Comparison of ENCODE assay signal across 9 mouse cellular contexts in the genomic region with DNA sequence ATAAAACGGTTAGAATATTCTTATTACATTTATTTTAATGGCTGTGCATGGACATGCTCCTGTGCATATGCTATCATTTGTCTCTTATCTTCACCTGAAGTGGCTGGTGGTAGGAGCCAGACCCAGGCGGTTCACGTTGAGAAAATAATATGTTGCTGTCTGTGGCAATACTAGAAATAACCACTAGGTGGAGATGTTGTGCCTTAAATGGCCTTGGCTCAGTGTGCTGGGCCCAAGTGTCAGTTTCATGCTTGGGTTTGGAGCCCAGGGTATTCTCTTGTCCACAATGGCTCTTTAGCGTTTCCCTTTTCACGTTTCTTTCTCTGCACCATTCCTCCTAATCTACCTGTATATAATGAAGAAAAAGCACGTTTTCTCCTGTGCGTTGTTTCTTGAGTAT.
A peak's percentile ranks its signal among the peaks of the same experiment; 100 is the strongest.
DNase-seq lines count a peak whose midpoint lies in the region; ATAC-seq and TF ChIP-seq lines count a peak whose summit lies in the region.
"Had no signal": no experiment of that assay in that cellular context is flagged by ENCODE, and none has a peak within 500 bp of the region (broad histone marks: within the 10 kb centered on the region; RNA-seq: fewer than 3 reads in every experiment).

No protein-coding gene starts in this region.

- H3K4me2 ChIP-seq in forebrain, embryonic 11.5 days (ENCODE audit: low read depth, low read length, severe bottlenecking): no peak overlapping the region
- H3K4me2 ChIP-seq in limb, embryonic 11.5 days (ENCODE audit: low read depth, severe bottlenecking): no peak overlapping the region
- no peak overlapping the region for H3K4me2 ChIP-seq in midbrain, embryonic 16.5 days (ENCODE audit: low read length)
- H3K4me2 ChIP-seq: heart, embryonic 13.5 days had no signal

- H3K4me3 ChIP-seq in thymus, adult 2 months (ENCODE audit: control insufficient read depth, insufficient read depth, low read length): no peak overlapping the region
- H3K4me3 ChIP-seq in forebrain, embryonic 11.5 days (ENCODE audit: low read depth, low read length): no peak overlapping the region
- H3K4me3 ChIP-seq in limb, embryonic 11.5 days (ENCODE audit: low read depth, low read length): no peak overlapping the region
- H3K4me3 ChIP-seq in midbrain, embryonic 16.5 days (ENCODE audit: low read depth, low read length): no peak overlapping the region
- H3K4me3 ChIP-seq: heart, embryonic 13.5 days had no signal

- H3K9ac ChIP-seq in forebrain, embryonic 11.5 days (ENCODE audit: low read length): no peak overlapping the region
- H3K9ac ChIP-seq in limb, embryonic 11.5 days (ENCODE audit: low read length): no peak overlapping the region
- H3K9ac ChIP-seq in midbrain, embryonic 16.5 days (ENCODE audit: low read depth, low read length): no peak overlapping the region
- H3K9ac ChIP-seq: heart, embryonic 13.5 days had no signal

- no peak for TF ChIP-seq CTCF in thymus, adult 2 months (IDR thresholded peaks at IDR 0.05; ENCODE audit: borderline replicate concordance, control insufficient read depth, extremely low read depth, insufficient read depth, low read length, poor library complexity)

- no peak overlapping the region for H3K27ac ChIP-seq in thymus, adult 2 months (ENCODE audit: control insufficient read depth, insufficient read depth, low read length)
- H3K27ac ChIP-seq in forebrain, embryonic 11.5 days (ENCODE audit: low read depth, low read length): no peak overlapping the region
- no peak overlapping the region for H3K27ac ChIP-seq in limb, embryonic 11.5 days (replicated peaks; ENCODE audit: low read depth, low read length)
- H3K27ac ChIP-seq in midbrain, embryonic 16.5 days (ENCODE audit: low read length): no peak overlapping the region
- H3K27ac ChIP-seq: heart, embryonic 13.5 days had no signal

- DNase-seq in thymus, adult 2 months: peak; percentile 73
- no peak for DNase-seq in thymus, adult 18-20 months
- peak; percentile 60 for DNase-seq in c-Kit-positive CD71-positive TER-119-negative erythroid progenitor cells, embryonic 14.5 days (ENCODE audit: low read depth)
- no peak for DNase-seq in forebrain, embryonic 11.5 days (ENCODE audit: low spot score)
- peak; percentile 97 for DNase-seq in hindlimb bud, embryonic 11.5 days (ENCODE audit: extremely low spot score, low read depth, low spot score)
- DNase-seq in limb, embryonic 11.5 days (ENCODE audit: low spot score): peak; percentile 77
- peak; percentile 51 for DNase-seq in yolk sac, embryonic 10.5 days (ENCODE audit: low spot score)

- H3K9me3 ChIP-seq in forebrain, embryonic 11.5 days (ENCODE audit: control insufficient read depth, low read length): no peaks in the 10 kb centered on the region
- H3K9me3 ChIP-seq in limb, embryonic 11.5 days (ENCODE audit: control insufficient read depth, low read length): no peaks in the 10 kb centered on the region
- no peaks in the 10 kb centered on the region for H3K9me3 ChIP-seq in midbrain, embryonic 16.5 days (replicated peaks; ENCODE audit: control insufficient read depth, low read length, poor library complexity, severe bottlenecking)
- H3K9me3 ChIP-seq: heart, embryonic 13.5 days had no signal

- H3K36me3 ChIP-seq in thymus, adult 2 months (ENCODE audit: control insufficient read depth, insufficient read depth, low read length): no peaks in the 10 kb centered on the region
- no peaks in the 10 kb centered on the region for H3K36me3 ChIP-seq in forebrain, embryonic 11.5 days (ENCODE audit: control insufficient read depth, insufficient read depth, low read length)
- no peaks in the 10 kb centered on the region for H3K36me3 ChIP-seq in limb, embryonic 11.5 days (ENCODE audit: control insufficient read depth, insufficient read depth, low read length)
- no peaks in the 10 kb centered on the region for H3K36me3 ChIP-seq in midbrain, embryonic 16.5 days (ENCODE audit: control insufficient read depth, insufficient read depth, low read length)

- peak; percentile 67 for ATAC-seq in forebrain, embryonic 11.5 days (replicated peaks; ENCODE audit: low FRiP score)
- ATAC-seq in limb, embryonic 11.5 days (ENCODE audit: insufficient number of reproducible peaks, low FRiP score, low TSS enrichment, low read depth): no peak
- peak; percentile 63 for ATAC-seq in midbrain, embryonic 16.5 days

- TF ChIP-seq POLR2A in thymus, adult 2 months (IDR thresholded peaks at IDR 0.05; ENCODE audit: control insufficient read depth, extremely low read depth, insufficient read depth, low read length, poor library complexity): no peak

- H3K4me1 ChIP-seq in thymus, adult 2 months (replicated peaks; ENCODE audit: control insufficient read depth, insufficient read depth, low read length): no peaks in the 10 kb centered on the region
- no peaks in the 10 kb centered on the region for H3K4me1 ChIP-seq in forebrain, embryonic 11.5 days (replicated peaks; ENCODE audit: control insufficient read depth, insufficient read depth, low read length)
- peaks cover 24% of the 10 kb centered on the region for H3K4me1 ChIP-seq in limb, embryonic 11.5 days (ENCODE audit: control insufficient read depth, insufficient read depth, low read length)
- no peaks in the 10 kb centered on the region for H3K4me1 ChIP-seq in midbrain, embryonic 16.5 days (ENCODE audit: control insufficient read depth, insufficient read depth, low read length)
- H3K4me1 ChIP-seq: heart, embryonic 13.5 days had no signal

- 26% methylated on average over 7 of the region's 7 CpGs for WGBS in thymus, adult 2 months
- WGBS in forebrain, embryonic 11.5 days: 15% methylated on average over 7 of the region's 7 CpGs
- WGBS in limb, embryonic 11.5 days: 13% methylated on average over 7 of the region's 7 CpGs
- 15% methylated on average over 7 of the region's 7 CpGs for WGBS in midbrain, embryonic 16.5 days

- H3K27me3 ChIP-seq in thymus, adult 2 months (ENCODE audit: control insufficient read depth, insufficient read depth, low read length): no peaks in the 10 kb centered on the region
- H3K27me3 ChIP-seq in forebrain, embryonic 11.5 days (ENCODE audit: control insufficient read depth, insufficient read depth, low read length): no peaks in the 10 kb centered on the region
- no peaks in the 10 kb centered on the region for H3K27me3 ChIP-seq in limb, embryonic 11.5 days (ENCODE audit: control insufficient read depth, insufficient read depth, low read length)
- no peaks in the 10 kb centered on the region for H3K27me3 ChIP-seq in midbrain, embryonic 16.5 days (ENCODE audit: control insufficient read depth, insufficient read depth, low read depth, low read length)

Comparison
In these comparisons a context has a peak if more than half of its experiments do, and no peak if none do; other contexts are left out.
1. DNase-seq: peak in thymus, adult 2 months (single experiment), c-Kit-positive CD71-positive TER-119-negative erythroid progenitor cells, embryonic 14.5 days (single experiment), hindlimb bud, embryonic 11.5 days (single experiment), limb, embryonic 11.5 days (single experiment) and yolk sac, embryonic 10.5 days (single experiment); none in thymus, adult 18-20 months (0 of 2) and forebrain, embryonic 11.5 days (single experiment).